Mouse (Mus musculus): ENCODE measurements at regions not wholly inside any gene's neighbourhood (a gene's known extent, or its start where the extent isn't known, plus 50 kb on each side); places are given as distances from the start of the nearest gene placed in this dataset.

GRCm38 (mm10) chr12:86579716-86580115, 98.8 kb upstream of the Vash1 start:
- DNase-seq, result no peak

- no peak for DNase-seq
Observed at GRCm38 (mm10) chr12:86580132-86580718, 98.3 kb upstream of the Vash1 start.

- DNase-seq, result no peak
Observed at GRCm38 (mm10) chr12:86582076-86582475, 96.4 kb upstream of the Vash1 start.

GRCm38 (mm10) chr12:86588010-86588409, 90.5 kb upstream of the Vash1 start:
- DNase-seq, result no peak

GRCm38 (mm10) chr12:86592509-86592908, 86.0 kb upstream of the Vash1 start:
- no peak for DNase-seq

- DNase-seq, result no peak
Observed at GRCm38 (mm10) chr12:86594647-86595046, 83.9 kb upstream of the Vash1 start.

- DNase-seq, result no peak
Observed at GRCm38 (mm10) chr12:86600041-86600440, 78.5 kb upstream of the Vash1 start.

- DNase-seq, result no peak
Observed at GRCm38 (mm10) chr12:86603521-86603920, 75.0 kb upstream of the Vash1 start.

- DNase-seq, result no peak
Observed at GRCm38 (mm10) chr12:86612431-86613040, 66.0 kb upstream of the Vash1 start.

- peak; percentile 25 to 41 for DNase-seq
Observed at GRCm38 (mm10) chr12:86614156-86614555, 64.3 kb upstream of the Vash1 start.

GRCm38 (mm10) chr12:86616327-86616726, 62.2 kb upstream of the Vash1 start:
- DNase-seq, result no peak

- no peak for DNase-seq
Observed at GRCm38 (mm10) chr12:86624195-86624594, 54.3 kb upstream of the Vash1 start.

- DNase-seq, result no peak
Observed at GRCm38 (mm10) chr12:86626684-86627083, 51.8 kb upstream of the Vash1 start.

- no peak for DNase-seq
Observed at GRCm38 (mm10) chr12:86628050-86628782, 50.3 kb upstream of the Vash1 start.
